Mouse (Mus musculus): ENCODE data around the gene Msmp. TPM values are rescaled to one million over a fixed set of nuclear protein-coding genes. Genes with fewer than 3 reads are reported as not detected.

Msmp gene
- polyA plus RNA-seq, 1 experiment = not detected

- peaks cover 11% of the 10 kb centered on the region for H3K4me1 ChIP-seq (ENCODE audit: control insufficient read depth, insufficient read depth, low read length)
- H3K27ac ChIP-seq (ENCODE audit: insufficient read depth, low read depth, low read length) = peak overlapping the region; percentile 96
- no peak for TF ChIP-seq CTCF (IDR thresholded peaks at IDR 0.05; ENCODE audit: low read depth, low read length)
- no peak for TF ChIP-seq POLR2A (IDR thresholded peaks at IDR 0.05; ENCODE audit: borderline replicate concordance, low read depth, low read length)
- H3K4me3 ChIP-seq (ENCODE audit: insufficient read depth, low read length) = peak overlapping the region; percentile 86
Observed at GRCm38 (mm10) chr4:43562769-43563600, 21.3 kb downstream of the Msmp start.

- no peak for TF ChIP-seq CTCF (IDR thresholded peaks at IDR 0.05; ENCODE audit: low read depth, low read length)
- Histone ChIP-seq H3K4me1 (ENCODE audit: control insufficient read depth, insufficient read depth, low read length) (peaks cover 19% of the 10 kb centered on the region), H3K27ac (ENCODE audit: insufficient read depth, low read depth, low read length) (peak within 1 kb of the TSS; percentile 96), H3K4me3 (ENCODE audit: insufficient read depth, low read length) (peak within 1 kb of the TSS; percentile 86)
Observed at GRCm38 (mm10) chr4:43561997-43562768, 22.1 kb downstream of the Msmp start, which contains the start of the genes Creb3 and Tln1. TSS of gene Creb3 (plus strand) at chr4:43562332. TSS of gene Tln1 (minus strand) at chr4:43562691.

DNA sequence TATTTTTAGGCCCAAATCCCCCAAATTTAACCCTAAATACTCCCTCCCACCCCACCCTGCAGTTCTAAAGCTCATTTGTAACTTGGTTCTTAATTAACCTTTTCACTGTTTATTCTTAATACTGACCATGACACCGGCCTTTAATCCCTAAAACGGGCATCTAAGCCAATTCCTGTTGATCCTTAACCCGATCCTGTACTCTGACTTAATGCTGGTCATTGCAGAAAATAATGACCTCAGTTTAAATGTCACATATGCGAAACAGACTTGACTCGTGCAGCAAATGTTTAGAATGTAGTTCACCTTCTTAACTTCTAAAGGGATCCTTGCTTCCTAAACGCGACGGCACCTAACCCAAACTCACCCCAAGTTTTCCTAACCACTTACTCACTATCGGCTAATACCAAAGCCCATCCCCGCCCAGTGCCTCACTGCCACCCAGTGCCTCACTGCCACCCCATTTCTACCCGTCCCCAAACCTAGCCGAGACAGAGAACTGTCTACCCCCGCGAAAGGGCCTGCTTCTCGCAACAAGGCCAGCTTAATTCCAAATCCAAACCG is 22.8 kb downstream of the Msmp start:
- H3K4me3 ChIP-seq (ENCODE audit: insufficient read depth, low read length) = peak overlapping the region; percentile 86
- peaks cover 26% of the 10 kb centered on the region for H3K4me1 ChIP-seq (ENCODE audit: control insufficient read depth, insufficient read depth, low read length)
- H3K27ac ChIP-seq (ENCODE audit: insufficient read depth, low read depth, low read length) = peak overlapping the region; percentile 96
- TF ChIP-seq CTCF (IDR thresholded peaks at IDR 0.05; ENCODE audit: low read depth, low read length) (no peak), POLR2A (IDR thresholded peaks at IDR 0.05; ENCODE audit: borderline replicate concordance, low read depth, low read length) (no peak)

DNA sequence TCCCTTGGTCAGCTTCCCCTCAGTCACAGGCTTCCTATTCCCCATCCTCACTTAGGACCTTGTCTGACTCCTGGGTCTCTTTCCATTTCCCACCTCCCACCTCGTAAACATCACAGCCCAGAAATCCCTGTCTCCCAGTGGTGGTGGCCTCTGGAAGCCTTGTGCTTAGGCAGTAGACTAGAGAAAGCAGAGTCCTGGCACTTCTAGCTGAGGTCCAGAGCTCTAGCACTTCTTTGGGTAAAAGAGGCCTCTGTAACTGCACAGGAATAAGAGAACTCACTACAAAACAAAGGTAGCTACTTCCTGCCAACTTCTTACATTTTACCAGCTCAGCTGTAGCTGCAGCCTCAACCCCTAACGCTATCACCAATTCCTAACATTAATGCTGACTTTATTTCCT is 23.3 kb downstream of the Msmp start:
- no peak for TF ChIP-seq CTCF (IDR thresholded peaks at IDR 0.05; ENCODE audit: low read depth, low read length)
- no peak for TF ChIP-seq POLR2A (IDR thresholded peaks at IDR 0.05; ENCODE audit: borderline replicate concordance, low read depth, low read length)
- peak overlapping the region; percentile 86 for H3K4me3 ChIP-seq (ENCODE audit: insufficient read depth, low read length)
- H3K27ac ChIP-seq (ENCODE audit: insufficient read depth, low read depth, low read length) = peak overlapping the region; percentile 96
- peaks cover 31% of the 10 kb centered on the region for H3K4me1 ChIP-seq (ENCODE audit: control insufficient read depth, insufficient read depth, low read length)

DNA sequence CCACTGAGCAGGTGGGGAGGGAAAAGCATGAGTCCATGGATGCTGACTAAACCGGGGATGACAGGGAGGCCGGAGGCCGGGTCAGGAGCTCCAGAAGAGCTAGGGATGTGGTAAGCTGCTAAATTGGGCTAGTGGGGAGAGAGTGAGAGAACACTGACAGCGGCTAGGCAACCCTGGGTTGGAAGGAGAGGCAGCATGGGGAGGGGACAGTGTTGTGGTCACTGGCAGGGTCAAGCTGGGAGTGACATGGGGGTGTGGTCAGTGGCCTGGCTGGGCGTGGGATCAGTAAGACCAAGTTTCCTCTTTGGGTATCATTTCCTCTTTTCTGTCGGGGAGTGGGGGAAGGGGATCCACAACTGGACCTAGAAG is 24.1 kb downstream of the Msmp start:
- Histone ChIP-seq H3K27ac (ENCODE audit: insufficient read depth, low read depth, low read length) (peak overlapping the region; percentile 82), H3K4me3 (ENCODE audit: insufficient read depth, low read length) (peak overlapping the region; percentile 62), H3K4me1 (ENCODE audit: control insufficient read depth, insufficient read depth, low read length) (peaks cover 38% of the 10 kb centered on the region)
- TF ChIP-seq CTCF (IDR thresholded peaks at IDR 0.05; ENCODE audit: low read depth, low read length) (no peak), POLR2A (IDR thresholded peaks at IDR 0.05; ENCODE audit: borderline replicate concordance, low read depth, low read length) (no peak)

DNA sequence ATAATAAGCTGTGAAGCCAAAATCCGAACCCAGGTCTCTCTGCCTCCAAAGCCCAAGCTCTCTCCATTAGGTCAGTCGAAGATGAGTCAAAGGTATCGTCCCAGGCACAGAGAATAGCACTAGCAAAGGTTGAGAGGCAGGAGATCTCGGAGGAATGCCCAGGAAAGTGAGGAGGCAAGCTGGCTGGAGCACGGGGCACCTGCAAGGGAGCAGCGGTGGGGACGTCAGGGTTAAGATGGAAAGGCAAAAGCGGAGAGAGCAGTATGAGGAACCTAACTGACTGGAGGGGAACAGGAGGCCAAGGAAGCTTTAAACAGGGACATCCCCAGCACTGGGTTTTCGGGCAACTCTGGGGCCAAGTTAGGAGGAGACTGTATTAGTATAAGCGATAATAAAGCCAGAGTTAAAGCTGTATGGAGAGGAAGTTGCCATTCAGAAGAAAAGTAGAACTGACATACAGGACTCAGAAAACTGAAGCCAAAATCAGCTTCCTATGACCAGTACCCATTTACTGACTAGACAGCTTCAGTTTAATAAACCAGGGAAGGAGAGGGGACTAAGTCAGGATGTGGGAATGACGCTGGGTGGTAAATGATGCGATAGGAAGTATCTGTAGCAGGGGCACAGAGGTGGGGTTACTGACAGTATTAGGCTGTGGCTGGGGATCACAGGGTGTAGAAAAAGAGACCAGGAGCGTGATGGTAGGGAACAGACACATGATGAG is 24.6 kb downstream of the Msmp start:
- H3K27ac ChIP-seq (ENCODE audit: insufficient read depth, low read depth, low read length) = peak overlapping the region; percentile 82
- TF ChIP-seq POLR2A (IDR thresholded peaks at IDR 0.05; ENCODE audit: borderline replicate concordance, low read depth, low read length) (no peak), CTCF (IDR thresholded peaks at IDR 0.05; ENCODE audit: low read depth, low read length) (no peak)
- peak overlapping the region; percentile 62 for H3K4me3 ChIP-seq (ENCODE audit: insufficient read depth, low read length)
- peaks cover 39% of the 10 kb centered on the region for H3K4me1 ChIP-seq (ENCODE audit: control insufficient read depth, insufficient read depth, low read length)

GRCm38 (mm10) chr4:43558631-43559356 is 25.5 kb downstream of the Msmp start:
- peak overlapping the region; percentile 62 for H3K4me3 ChIP-seq (ENCODE audit: insufficient read depth, low read length)
- H3K27ac ChIP-seq (ENCODE audit: insufficient read depth, low read depth, low read length) = peak overlapping the region; percentile 82
- peaks cover 39% of the 10 kb centered on the region for H3K4me1 ChIP-seq (ENCODE audit: control insufficient read depth, insufficient read depth, low read length)
- TF ChIP-seq POLR2A (IDR thresholded peaks at IDR 0.05; ENCODE audit: borderline replicate concordance, low read depth, low read length) = no peak
- no peak for TF ChIP-seq CTCF (IDR thresholded peaks at IDR 0.05; ENCODE audit: low read depth, low read length)

- H3K4me1 ChIP-seq (ENCODE audit: control insufficient read depth, insufficient read depth, low read length) = peaks cover 33% of the 10 kb centered on the region
- peak overlapping the region; percentile 62 for H3K4me3 ChIP-seq (ENCODE audit: insufficient read depth, low read length)
- TF ChIP-seq POLR2A (IDR thresholded peaks at IDR 0.05; ENCODE audit: borderline replicate concordance, low read depth, low read length) (no peak), CTCF (IDR thresholded peaks at IDR 0.05; ENCODE audit: low read depth, low read length) (no peak)
- H3K27ac ChIP-seq (ENCODE audit: insufficient read depth, low read depth, low read length) = peak overlapping the region; percentile 82
Observed at GRCm38 (mm10) chr4:43558028-43558630, 26.2 kb downstream of the Msmp start.
